Mouse (Mus musculus): ENCODE data around the gene Dnm3. TPM values are rescaled to one million over a fixed set of nuclear protein-coding genes. Genes with fewer than 3 reads are reported as not detected.

Gene Dnm3
- total and polyA plus RNA-seq, 3 experiments = not detected

DNA sequence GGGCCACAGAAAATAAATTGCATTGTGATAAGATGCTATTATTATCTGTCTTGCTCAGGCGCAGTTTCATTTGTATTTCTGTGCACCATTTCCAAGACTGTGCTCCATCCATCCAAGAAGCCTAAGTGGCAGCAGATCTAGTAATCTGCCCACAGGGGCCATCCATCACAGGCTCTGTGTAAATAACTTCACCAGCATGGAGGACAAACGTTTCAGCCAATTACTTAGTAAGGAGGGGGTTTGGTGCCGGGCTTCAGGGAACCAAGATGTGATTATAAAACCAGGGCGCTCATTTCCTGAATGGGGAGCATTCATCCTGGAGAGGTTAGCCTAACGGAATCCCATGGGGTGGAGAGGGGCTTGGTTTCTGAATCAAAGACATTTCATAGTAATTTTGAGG is 222.9 kb downstream of the Dnm3 start:
- TF ChIP-seq EP300 (IDR thresholded peaks at IDR 0.05; ENCODE audit: low read depth in 1 of 2, low read length in 2 of 2) (no peak), TBP (IDR thresholded peaks at IDR 0.05; ENCODE audit: low read depth, low read length) (no peak), E2F4 (IDR thresholded peaks at IDR 0.05; ENCODE audit: borderline replicate concordance, low read depth, low read length) (no peak), MAFK (IDR thresholded peaks at IDR 0.05; ENCODE audit: borderline replicate concordance, low read depth, low read length) (no peak), ZMIZ1 (IDR thresholded peaks at IDR 0.05; ENCODE audit: low read depth, low read length) (no peak)
- H3K9me3 ChIP-seq (replicated peaks; ENCODE audit: insufficient read depth, low read length) = no peaks in the 10 kb centered on the region
- no peak overlapping the region for H3K27ac ChIP-seq (ENCODE audit: control insufficient read depth, low read depth, low read length)

DNA sequence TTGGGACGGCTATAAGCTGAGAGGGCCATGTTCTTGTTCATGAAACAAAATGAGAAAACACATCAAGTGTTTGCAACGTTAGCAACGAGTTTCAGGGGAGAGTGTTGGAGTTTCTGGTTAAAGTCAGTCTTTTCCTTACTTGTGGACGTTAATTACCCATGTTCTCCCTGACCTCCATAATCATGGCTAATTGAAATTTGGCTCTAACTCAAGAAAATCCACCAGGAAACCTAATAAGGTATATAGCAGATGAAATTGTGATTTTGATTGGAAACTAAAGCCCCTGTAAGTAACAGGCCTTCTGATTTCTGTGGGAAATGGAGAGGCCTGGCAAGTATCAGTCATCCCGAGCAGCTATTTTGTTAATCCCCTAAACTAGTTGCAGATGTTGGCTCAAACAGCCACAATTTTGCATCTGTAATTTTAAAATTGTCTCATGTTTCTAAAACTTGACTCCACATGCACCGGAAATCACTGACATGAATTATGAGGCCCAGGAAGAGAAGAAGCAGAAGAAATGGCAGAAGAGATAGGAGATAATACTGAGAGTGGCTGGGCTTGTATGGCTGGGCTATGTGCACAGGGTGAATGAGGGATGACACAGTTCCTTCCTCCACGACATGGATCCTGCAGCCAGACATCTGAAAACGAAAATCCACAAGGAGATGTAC is 223.7 kb downstream of the Dnm3 start:
- Histone ChIP-seq H3K36me3 (ENCODE audit: control insufficient read depth in 1 of 2, insufficient read depth in 2 of 2, low read length in 2 of 2) (no peaks in the 10 kb centered on the region), H3K4me1 (ENCODE audit: control insufficient read depth in 1 of 2, insufficient read depth in 2 of 2, low read length in 2 of 2) (no peaks in the 10 kb centered on the region), H3K9me3 (replicated peaks; ENCODE audit: insufficient read depth, low read length) (no peaks in the 10 kb centered on the region), H3K9ac (ENCODE audit: control insufficient read depth, low read depth, low read length, poor library complexity, severe bottlenecking) (no peak overlapping the region), H3K4me3 (ENCODE audit: control insufficient read depth in 1 of 2, insufficient read depth in 1 of 2, low read depth in 2 of 2, low read length in 2 of 2) (no peak overlapping the region), H3K79me2 (ENCODE audit: control insufficient read depth, insufficient read depth, low read length, poor library complexity) (no peaks in the 10 kb centered on the region), H3K27ac (ENCODE audit: control insufficient read depth, low read depth, low read length) (no peak overlapping the region), H3K27me3 (ENCODE audit: control insufficient read depth in 1 of 2, insufficient read depth in 2 of 2, low read length in 2 of 2) (peaks cover 0 to 2% of the 10 kb centered on the region in 2 experiments; a peak in 1 of 4 replicates)
- TF ChIP-seq SIN3A (IDR thresholded peaks at IDR 0.05; ENCODE audit: low read length) (no peak), E2F4 (IDR thresholded peaks at IDR 0.05; ENCODE audit: borderline replicate concordance, low read depth, low read length) (no peak), MXI1 (IDR thresholded peaks at IDR 0.05; ENCODE audit: low read depth, low read length) (no peak), MAFK (IDR thresholded peaks at IDR 0.05; ENCODE audit: borderline replicate concordance, low read depth, low read length) (no peak), ZKSCAN1 (IDR thresholded peaks at IDR 0.05; ENCODE audit: low read depth, low read length) (no peak), POLR2A (IDR thresholded peaks at IDR 0.05; ENCODE audit: control insufficient read depth in 1 of 2, insufficient read depth in 1 of 2, low read depth in 1 of 2, low read length in 2 of 2, poor library complexity in 1 of 2) (no peak), HCFC1 (IDR thresholded peaks at IDR 0.05; ENCODE audit: low read depth, low read length) (no peak), GATA1 (IDR thresholded peaks at IDR 0.05; ENCODE audit: low read depth, low read length) (no peak), TCF12 (IDR thresholded peaks at IDR 0.05; ENCODE audit: low read depth, low read length) (no peak), ELF1 (IDR thresholded peaks at IDR 0.05; ENCODE audit: low read depth, low read length) (no peak), CHD2 (IDR thresholded peaks at IDR 0.05; ENCODE audit: low read length) (no peak), MAX (IDR thresholded peaks at IDR 0.05; ENCODE audit: low read length) (no peak), MYB (IDR thresholded peaks at IDR 0.05; ENCODE audit: low read depth, low read length) (no peak), MAZ (IDR thresholded peaks at IDR 0.05; ENCODE audit: low read depth, low read length) (no peak), CTCF (IDR thresholded peaks at IDR 0.05 in 2 of 3, conservative IDR thresholded peaks at IDR 0.05 in 1 of 3; ENCODE audit: control insufficient read depth in 1 of 3, insufficient read depth in 1 of 3, low read depth in 2 of 3, low read length in 3 of 3, poor library complexity in 1 of 3, severe bottlenecking in 1 of 3) (no peak), POLR2AphosphoS5 (IDR thresholded peaks at IDR 0.05; ENCODE audit: borderline replicate concordance, low read depth, low read length) (no peak), BHLHE40 (IDR thresholded peaks at IDR 0.05; ENCODE audit: borderline replicate concordance, low read depth, low read length) (no peak), ZC3H11A (IDR thresholded peaks at IDR 0.05; ENCODE audit: low read depth, low read length) (no peak), EP300 (IDR thresholded peaks at IDR 0.05; ENCODE audit: low read depth in 1 of 2, low read length in 2 of 2) (no peak), POLR2AphosphoS2 (IDR thresholded peaks at IDR 0.05; ENCODE audit: low read length) (no peak)
- no peak for DNase-seq (ENCODE audit: low read depth, low spot score)

More for the DNA sequence above, 222.9 kb downstream of the Dnm3 start:
- H3K79me2 ChIP-seq (ENCODE audit: control insufficient read depth, insufficient read depth, low read length, poor library complexity) = no peaks in the 10 kb centered on the region
- H3K4me3 ChIP-seq (ENCODE audit: control insufficient read depth in 1 of 2, insufficient read depth in 1 of 2, low read depth in 2 of 2, low read length in 2 of 2) = no peak overlapping the region
- H3K9ac ChIP-seq (ENCODE audit: control insufficient read depth, low read depth, low read length, poor library complexity, severe bottlenecking) = no peak overlapping the region
- DNase-seq (ENCODE audit: low read depth, low spot score) = no peak
- peaks cover 0 to 2% of the 10 kb centered on the region in 2 experiments; a peak in 1 of 4 replicates for H3K27me3 ChIP-seq (ENCODE audit: control insufficient read depth in 1 of 2, insufficient read depth in 2 of 2, low read length in 2 of 2)
- no peaks in the 10 kb centered on the region for H3K36me3 ChIP-seq (ENCODE audit: control insufficient read depth in 1 of 2, insufficient read depth in 2 of 2, low read length in 2 of 2)
- H3K4me1 ChIP-seq (ENCODE audit: control insufficient read depth in 1 of 2, insufficient read depth in 2 of 2, low read length in 2 of 2) = no peaks in the 10 kb centered on the region
